ENCODE assay signal across 22 mouse cellular contexts in genomic region chr6:140729272-140729671, GRCm38 (mm10). TPM values are rescaled to one million over a fixed set of nuclear protein-coding genes. Genes with fewer than 3 reads are reported as not detected.
DNase-seq lines count a peak whose midpoint lies in the region; ATAC-seq and TF ChIP-seq lines count a peak whose summit lies in the region.
"Had no signal": no experiment of that assay in that cellular context is flagged by ENCODE, and none has a peak within 500 bp of the region (broad histone marks: within the 10 kb centered on the region; RNA-seq: fewer than 3 reads in every experiment).

Gene Gm11077 (plus strand): TSS chr6:140729284.

- CTCF ChIA-PET in Patski (lab: Charles Lee), result interaction anchor here (1.2 to 1.3 kb wide), 2 partner anchors 14 to 17 kb away, joined by 3 to 4 read pairs; no protein-coding TSS in a partner anchor

- no peaks in the 10 kb centered on the region for H3K9me3 ChIP-seq in intestine, postnatal 0 days (ENCODE audit: control insufficient read depth)
- no peaks in the 10 kb centered on the region for H3K9me3 ChIP-seq in intestine, embryonic 16.5 days (ENCODE audit: control insufficient read depth, low read length)
- no peaks in the 10 kb centered on the region for H3K9me3 ChIP-seq in lung, embryonic 14.5 days (ENCODE audit: low read depth, low read length)
- H3K9me3 ChIP-seq: embryonic facial prominence, embryonic 15.5 days; kidney, embryonic 15.5 days; stomach, embryonic 15.5 days had no signal

- H3K9ac ChIP-seq in intestine, postnatal 0 days (ENCODE audit: low read depth, low read length), result no peak within 1 kb of the TSS
- H3K9ac ChIP-seq in intestine, embryonic 16.5 days (ENCODE audit: low read depth, low read length), result no peak within 1 kb of the TSS
- no peak within 1 kb of the TSS for H3K9ac ChIP-seq in lung, embryonic 14.5 days
- H3K9ac ChIP-seq: embryonic facial prominence, embryonic 15.5 days; kidney, embryonic 15.5 days; limb, embryonic 15.5 days; neural tube, embryonic 13.5 days; stomach, embryonic 15.5 days had no signal

- in situ Hi-C loops in Patski (cut with MboI; ENCODE audit: low pct_unique_long_range_greater_than_20kb), result no loop called here

- no peak within 1 kb of the TSS for H3K4me3 ChIP-seq in intestine, postnatal 0 days (ENCODE audit: low read depth, low read length)
- no peak within 1 kb of the TSS for H3K4me3 ChIP-seq in intestine, embryonic 16.5 days (ENCODE audit: low read length)
- H3K4me3 ChIP-seq in lung, embryonic 14.5 days (ENCODE audit: low read depth, low read length), result no peak within 1 kb of the TSS
- no peak within 1 kb of the TSS for H3K4me3 ChIP-seq in cerebellum, adult 2 months (replicated peaks; ENCODE audit: insufficient read depth, low read depth, low read length)
- H3K4me3 ChIP-seq: embryonic facial prominence, embryonic 15.5 days; kidney, embryonic 15.5 days; limb, embryonic 15.5 days; neural tube, embryonic 13.5 days; stomach, embryonic 15.5 days had no signal

- no peaks in the 10 kb centered on the region for H3K4me1 ChIP-seq in intestine, postnatal 0 days (replicated peaks; ENCODE audit: control insufficient read depth, insufficient read depth, low read length)
- no peaks in the 10 kb centered on the region; the same call in 1 of the 2 replicates for H3K4me1 ChIP-seq in intestine, embryonic 16.5 days (ENCODE audit: control insufficient read depth, insufficient read depth, low read length)
- no peaks in the 10 kb centered on the region for H3K4me1 ChIP-seq in lung, embryonic 14.5 days (ENCODE audit: insufficient read depth)
- no peaks in the 10 kb centered on the region; the same call in 1 of the 2 replicates for H3K4me1 ChIP-seq in cerebellum, adult 2 months (ENCODE audit: control insufficient read depth, insufficient read depth, low read length)

- 90% methylated on average over 5 of the region's 5 CpGs for WGBS in intestine, postnatal 0 days
- 86% methylated on average over 5 of the region's 5 CpGs for WGBS in intestine, embryonic 16.5 days
- 91% methylated on average over 5 of the region's 5 CpGs for WGBS in lung, embryonic 14.5 days
- WGBS in cerebellum, adult 2 months, result 74% methylated on average over 5 of the region's 5 CpGs

- no peak for TF ChIP-seq POLR2A in cerebellum, adult 2 months (IDR thresholded peaks at IDR 0.05; ENCODE audit: borderline replicate concordance, insufficient read depth, low read length)

- no peak for DNase-seq in lung, embryonic 14.5 days
- DNase-seq in lung, postnatal 36 days, result no peak
- no peak for DNase-seq in Patski (ENCODE audit: low read depth, low spot score)
- peak; percentile 44 for DNase-seq in naive thymus-derived CD4-positive, alpha-beta T cell, adult 2 months (ENCODE audit: low read depth)
- DNase-seq in cerebellum, adult 2 months, result no peak
- DNase-seq: cerebellum, postnatal 10 days; gastrocnemius, postnatal 36 days; layer of hippocampus, adult 9-11 months; lung, postnatal 10 days; right cerebral cortex, postnatal 14 days; thymus, postnatal 25 days had no signal

- H3K27ac ChIP-seq in intestine, postnatal 0 days (ENCODE audit: low read depth, low read length), result no peak within 1 kb of the TSS
- no peak within 1 kb of the TSS for H3K27ac ChIP-seq in intestine, embryonic 16.5 days (ENCODE audit: low read length)
- no peak within 1 kb of the TSS for H3K27ac ChIP-seq in lung, embryonic 14.5 days (ENCODE audit: low read depth)
- no peak within 1 kb of the TSS for H3K27ac ChIP-seq in cerebellum, adult 2 months (ENCODE audit: insufficient read depth, low read length)
- H3K27ac ChIP-seq: embryonic facial prominence, embryonic 15.5 days; kidney, embryonic 15.5 days; limb, embryonic 15.5 days; neural tube, embryonic 13.5 days; stomach, embryonic 15.5 days had no signal

- no peaks in the 10 kb centered on the region for H3K36me3 ChIP-seq in intestine, postnatal 0 days (ENCODE audit: control insufficient read depth, insufficient read depth)
- H3K36me3 ChIP-seq in intestine, embryonic 16.5 days (ENCODE audit: control insufficient read depth, insufficient read depth, low read length), result no peaks in the 10 kb centered on the region
- H3K36me3 ChIP-seq in lung, embryonic 14.5 days (ENCODE audit: insufficient read depth), result no peaks in the 10 kb centered on the region
- H3K36me3 ChIP-seq: embryonic facial prominence, embryonic 15.5 days; kidney, embryonic 15.5 days; limb, embryonic 15.5 days; neural tube, embryonic 13.5 days; stomach, embryonic 15.5 days had no signal

- no peak within 1 kb of the TSS for H3K4me2 ChIP-seq in intestine, postnatal 0 days (replicated peaks; ENCODE audit: low read depth)
- H3K4me2 ChIP-seq in intestine, embryonic 16.5 days (ENCODE audit: low read depth, low read length), result no peak within 1 kb of the TSS
- H3K4me2 ChIP-seq in lung, embryonic 14.5 days, result no peak within 1 kb of the TSS
- H3K4me2 ChIP-seq: embryonic facial prominence, embryonic 15.5 days; kidney, embryonic 15.5 days; limb, embryonic 15.5 days; neural tube, embryonic 13.5 days; stomach, embryonic 15.5 days had no signal

- ATAC-seq in intestine, postnatal 0 days, result no peak
- ATAC-seq in intestine, embryonic 16.5 days, result no peak
- ATAC-seq in lung, embryonic 14.5 days (ENCODE audit: insufficient read depth), result no peak
- no peak for ATAC-seq in Patski

- H3K27me3 ChIP-seq in intestine, postnatal 0 days (replicated peaks; ENCODE audit: control insufficient read depth, insufficient read depth, low read length), result 0 out of 2 replicates have a peak, but pooled peaks cover 4% of the 10 kb centered on the region
- no peaks in the 10 kb centered on the region for H3K27me3 ChIP-seq in intestine, embryonic 16.5 days (replicated peaks; ENCODE audit: control insufficient read depth, insufficient read depth, low read length)
- no peaks in the 10 kb centered on the region for H3K27me3 ChIP-seq in lung, embryonic 14.5 days (ENCODE audit: insufficient read depth, low read length)
- H3K27me3 ChIP-seq in Patski, result no peaks in the 10 kb centered on the region
- no peaks in the 10 kb centered on the region for H3K27me3 ChIP-seq in cerebellum, adult 2 months (ENCODE audit: control insufficient read depth, insufficient read depth, low read length)
- H3K27me3 ChIP-seq: CH12.LX; embryonic facial prominence, embryonic 15.5 days; kidney, embryonic 15.5 days; limb, embryonic 15.5 days; neural tube, embryonic 13.5 days; stomach, embryonic 15.5 days had no signal

- TF ChIP-seq CTCF in intestine, postnatal 0 days (IDR thresholded peaks at IDR 0.05; ENCODE audit: low read depth), result peak; percentile 44
- TF ChIP-seq CTCF in lung, embryonic 14.5 days (IDR thresholded peaks at IDR 0.05; ENCODE audit: low read depth), result peak; percentile 41
- peak; percentile 37 for TF ChIP-seq CTCF in Patski (IDR thresholded peaks at IDR 0.05)
- no peak for TF ChIP-seq CTCF in cerebellum, adult 2 months (IDR thresholded peaks at IDR 0.05; ENCODE audit: borderline replicate concordance, insufficient read depth, low read depth, low read length)

- POLR2A ChIA-PET in Patski (lab: Charles Lee), result interaction anchor here (0.8 kb wide), 1 partner anchor 9 kb away, joined by 3 read pairs; no protein-coding TSS in a partner anchor

RNA-seq across cellular contexts. Expression of gene Gm11077, which starts in this region (rescaled TPM):
- not detected in 2 replicates for polyA plus RNA-seq in intestine, postnatal 0 days (2015; fragmentation: Nextera tagmentation; extraction: Ambion mirVana)
- polyA plus RNA-seq in intestine, embryonic 16.5 days (2015; fragmentation: Nextera tagmentation; extraction: Ambion mirVana), result not detected in 2 replicates
- polyA plus RNA-seq in lung, embryonic 14.5 days (2014; fragmentation: Nextera tagmentation; extraction: Ambion mirVana), result not detected in 2 replicates
- polyA plus RNA-seq in Patski (2021), result not detected
- polyA plus RNA-seq in cerebellum, adult 2 months (2012; rRNA removed), result not detected in 2 replicates
- polyA plus RNA-seq: embryonic facial prominence, embryonic 15.5 days; forebrain, embryonic 11.5 days; heart, embryonic 14.5 days; kidney, embryonic 15.5 days; limb, embryonic 15.5 days; neural tube, embryonic 13.5 days; spleen, adult 2 months; stomach, embryonic 15.5 days had no signal
